Mouse (Mus musculus): ENCODE results near the gene Muc1. TPM values are rescaled to one million over a fixed set of nuclear protein-coding genes. Genes with fewer than 3 reads are reported as not detected.

The Muc1 gene
- 0.59 and 1.1 TPM in 2 replicates for polyA plus RNA-seq (2015; fragmentation: Nextera tagmentation; extraction: Ambion mirVana)

DNA sequence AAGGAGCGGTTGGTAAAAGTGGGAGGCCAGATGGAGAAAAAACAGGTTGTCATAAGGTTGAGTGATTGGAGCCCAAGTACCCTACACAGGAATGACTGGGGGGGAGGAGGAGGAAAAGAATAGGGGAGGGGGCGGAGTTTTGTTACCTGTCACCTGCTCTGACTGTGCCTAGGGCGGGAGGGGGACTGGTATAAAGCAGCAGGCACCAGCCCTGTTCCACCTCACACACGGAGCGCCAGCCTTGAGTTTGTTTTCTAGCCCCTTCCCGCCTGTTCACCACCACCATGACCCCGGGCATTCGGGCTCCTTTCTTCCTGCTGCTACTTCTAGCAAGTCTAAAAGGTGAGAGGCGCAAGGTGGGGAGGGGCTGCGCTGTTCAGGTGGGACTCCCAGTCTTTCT, at the start of gene Muc1:
Muc1 (plus strand) TSS at position 222 of the 400 bp plus-strand sequence.
- Histone ChIP-seq H3K36me3 (0 out of 2 replicates have a peak, but pooled peaks cover 4% of the 10 kb centered on the region), H3K27me3 (replicated peaks) (peaks cover 66% of the 10 kb centered on the region), H3K9me3 (no peaks in the 10 kb centered on the region), H3K27ac (replicated peaks) (0 out of 2 replicates have a peak within 1 kb of the TSS, but pooled peaks have one; percentile 17), H3K4me2 (peak within 1 kb of the TSS; percentile 78), H3K4me3 (peak within 1 kb of the TSS; percentile 57), H3K4me1 (peaks cover 35% of the 10 kb centered on the region), H3K9ac (peak within 1 kb of the TSS; percentile 76)
- ATAC-seq (ENCODE audit: extremely low read depth, insufficient number of reproducible peaks, low FRiP score, low TSS enrichment): no peak
- 28% methylated on average over 10 of the region's 10 CpGs for WGBS

- Histone ChIP-seq H3K27me3 (replicated peaks) (peaks cover 7% of the 10 kb centered on the region; the same call in 1 of the 2 replicates), H3K4me3 (no peak overlapping the region), H3K27ac (replicated peaks) (peak overlapping the region; percentile 28; the same call in 1 of the 2 replicates), H3K36me3 (peaks cover 44% of the 10 kb centered on the region), H3K9me3 (no peaks in the 10 kb centered on the region), H3K9ac (no peak overlapping the region), H3K4me2 (no peak overlapping the region), H3K4me1 (peaks cover 38% of the 10 kb centered on the region)
- ATAC-seq (ENCODE audit: extremely low read depth, insufficient number of reproducible peaks, low FRiP score, low TSS enrichment): no peak
- WGBS: 87% methylated on average over 27 of the region's 27 CpGs
Observed at GRCm38 (mm10) chr3:89181749-89182500, 46.9 kb upstream of the Muc1 start.

- 0 out of 2 replicates have a peak, but pooled peaks have one; percentile 3 for ATAC-seq (ENCODE audit: extremely low read depth, insufficient number of reproducible peaks, low FRiP score, low TSS enrichment)
Observed at GRCm38 (mm10) chr3:89182531-89183057, 46.3 kb upstream of the Muc1 start.

DNA sequence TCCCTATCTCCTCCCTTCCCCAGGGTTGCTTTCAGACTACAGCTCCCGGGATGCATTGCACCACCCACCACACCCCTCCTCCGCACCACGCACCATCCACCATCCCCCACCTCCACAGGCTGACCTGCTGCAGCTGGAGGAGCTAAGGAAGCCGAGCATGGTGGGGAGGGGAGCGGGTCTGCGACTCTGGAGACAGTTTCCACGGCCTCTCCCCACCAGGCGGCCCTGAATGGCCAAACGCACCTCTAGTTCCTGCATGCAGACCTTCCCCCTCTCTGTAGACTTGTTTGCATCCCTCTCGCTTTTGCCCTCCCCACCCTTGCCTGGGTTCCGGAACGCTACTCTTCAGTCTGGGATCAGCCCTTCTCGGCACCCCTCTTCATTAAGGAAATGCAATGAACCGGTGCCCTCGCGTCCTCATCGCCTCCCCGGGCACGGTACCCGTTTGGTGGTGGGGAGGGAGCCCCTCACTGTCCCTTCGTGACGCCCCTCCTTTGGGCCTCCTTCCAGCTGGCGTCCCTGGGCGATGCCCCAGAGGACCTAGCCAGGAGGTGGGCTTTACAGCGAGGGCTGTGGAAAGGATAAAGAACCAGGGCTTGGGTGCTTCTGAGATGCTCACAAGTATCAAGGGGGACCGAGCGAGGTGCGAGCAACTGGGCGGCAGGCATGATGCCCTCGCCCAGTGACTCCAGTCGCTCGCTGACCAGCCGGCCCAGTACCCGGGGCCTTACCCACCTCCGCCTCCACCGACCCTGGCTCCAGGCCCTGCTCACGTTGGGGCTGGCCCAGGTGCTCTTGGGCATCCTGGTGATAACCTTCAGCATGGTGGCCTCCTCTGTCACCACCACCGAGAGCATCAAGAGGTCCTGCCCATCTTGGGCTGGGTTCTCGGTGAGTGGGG, 45.5 kb upstream of the Muc1 start, which contains the start of gene Fam189b:
Fam189b (plus strand) TSS at position 86 of the 901 bp plus-strand sequence.
- Histone ChIP-seq H3K27ac (replicated peaks) (peak within 1 kb of the TSS; percentile 75), H3K9ac (peak within 1 kb of the TSS; percentile 90), H3K4me2 (peak within 1 kb of the TSS; percentile 98), H3K9me3 (no peaks in the 10 kb centered on the region), H3K4me1 (peaks cover 33% of the 10 kb centered on the region), H3K4me3 (peak within 1 kb of the TSS; percentile 78), H3K27me3 (replicated peaks) (peaks cover 13% of the 10 kb centered on the region; the same call in 1 of the 2 replicates), H3K36me3 (peaks cover 52% of the 10 kb centered on the region)
- ATAC-seq (ENCODE audit: extremely low read depth, insufficient number of reproducible peaks, low FRiP score, low TSS enrichment): peak; percentile 82
- 6% methylated on average over 39 of the region's 39 CpGs for WGBS

More at GRCm38 (mm10) chr3:89182531-89183057, 46.3 kb upstream of the Muc1 start:
- Histone ChIP-seq H3K36me3 (peaks cover 45% of the 10 kb centered on the region), H3K27ac (replicated peaks) (peak overlapping the region; percentile 28; the same call in 1 of the 2 replicates), H3K4me2 (peak overlapping the region; percentile 98), H3K4me1 (peaks cover 38% of the 10 kb centered on the region), H3K27me3 (replicated peaks) (peaks cover 13% of the 10 kb centered on the region; the same call in 1 of the 2 replicates), H3K9ac (no peak overlapping the region), H3K4me3 (peak overlapping the region; percentile 78), H3K9me3 (no peaks in the 10 kb centered on the region)
- WGBS: 48% methylated on average over 7 of the region's 7 CpGs

- no peak for ATAC-seq (ENCODE audit: extremely low read depth, insufficient number of reproducible peaks, low FRiP score, low TSS enrichment)
- WGBS: 83% methylated on average over 6 of the region's 6 CpGs
- H3K9ac ChIP-seq: peak overlapping the region; percentile 90
- H3K4me2 ChIP-seq: peak overlapping the region; percentile 98
- no peaks in the 10 kb centered on the region for H3K9me3 ChIP-seq
- H3K36me3 ChIP-seq: peaks cover 53% of the 10 kb centered on the region
- H3K27ac ChIP-seq (replicated peaks): no peak overlapping the region
- H3K4me1 ChIP-seq: peaks cover 27% of the 10 kb centered on the region
- H3K27me3 ChIP-seq (replicated peaks): peaks cover 13% of the 10 kb centered on the region; the same call in 1 of the 2 replicates
- H3K4me3 ChIP-seq: peak overlapping the region; percentile 78
Observed at GRCm38 (mm10) chr3:89183959-89184315, 44.9 kb upstream of the Muc1 start.

DNA sequence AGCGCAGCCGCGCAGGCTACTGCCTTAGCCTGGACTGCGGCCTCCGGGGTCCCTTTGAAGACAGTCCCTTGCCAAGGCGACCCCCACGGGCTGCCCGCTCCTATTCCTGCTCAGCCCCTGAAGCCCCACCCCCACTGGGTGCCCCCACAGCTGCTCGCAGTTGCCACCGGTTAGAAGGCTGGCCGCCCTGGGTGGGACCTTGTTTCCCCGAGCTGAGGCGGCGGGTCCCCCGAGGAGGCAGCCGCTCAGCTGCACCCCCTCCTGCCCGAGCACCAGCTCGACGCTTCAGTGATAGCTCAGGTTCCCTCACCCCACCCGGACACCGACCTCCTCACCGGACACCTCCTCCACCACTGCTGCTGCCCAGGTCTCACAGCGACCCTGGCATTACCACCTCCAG, 41.7 kb upstream of the Muc1 start:
- Histone ChIP-seq H3K4me3 (no peak overlapping the region), H3K27me3 (replicated peaks) (peaks cover 13% of the 10 kb centered on the region; the same call in 1 of the 2 replicates), H3K27ac (replicated peaks) (no peak overlapping the region), H3K4me1 (peaks cover 23% of the 10 kb centered on the region), H3K4me2 (0 out of 2 replicates have a peak overlapping the region, but pooled peaks have one; percentile 3), H3K9me3 (no peaks in the 10 kb centered on the region), H3K36me3 (peaks cover 20% of the 10 kb centered on the region), H3K9ac (0 out of 2 replicates have a peak overlapping the region, but pooled peaks have one; percentile 29)
- WGBS: 40% methylated on average over 23 of the region's 23 CpGs
- ATAC-seq (ENCODE audit: extremely low read depth, insufficient number of reproducible peaks, low FRiP score, low TSS enrichment): no peak

DNA sequence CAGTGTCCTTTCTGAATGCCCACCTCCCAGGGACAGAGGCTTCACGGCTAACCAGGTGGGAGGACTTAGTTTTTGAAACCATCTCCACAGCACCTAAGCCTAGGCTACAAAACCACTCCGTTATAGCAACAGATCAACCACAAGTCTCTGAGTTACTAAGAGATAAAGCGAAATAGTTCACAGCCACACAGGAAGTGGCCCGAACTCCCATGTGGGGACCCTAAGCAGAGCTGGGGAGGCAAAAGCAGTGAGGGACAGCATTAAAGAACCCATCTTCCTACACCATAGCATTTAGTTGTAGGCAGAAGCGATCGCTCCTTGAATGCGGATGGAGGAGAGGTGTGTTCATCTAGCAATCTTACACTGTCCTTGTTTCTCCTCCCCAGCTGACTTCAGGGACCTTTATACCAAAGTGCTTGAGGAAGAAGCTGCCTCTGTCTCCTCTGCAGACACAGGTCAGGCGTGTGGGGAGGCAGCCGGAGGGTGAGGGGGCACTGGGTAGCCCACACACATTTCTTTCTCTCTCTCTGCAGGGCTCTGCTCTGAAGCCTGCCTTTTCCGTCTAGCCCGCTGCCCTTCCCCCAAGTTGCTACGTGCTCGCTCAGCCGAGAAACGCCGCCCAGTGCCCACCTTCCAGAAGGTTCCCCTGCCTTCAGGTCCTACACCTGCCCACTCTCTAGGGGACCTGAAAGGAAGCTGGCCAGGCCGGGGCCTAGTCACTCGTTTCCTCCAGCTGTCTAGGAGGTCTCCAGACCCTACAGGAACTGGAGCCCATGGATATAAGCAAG, 41.0 kb upstream of the Muc1 start:
- Histone ChIP-seq H3K27me3 (replicated peaks) (peaks cover 13% of the 10 kb centered on the region; the same call in 1 of the 2 replicates), H3K9me3 (no peaks in the 10 kb centered on the region), H3K27ac (replicated peaks) (no peak overlapping the region), H3K4me2 (no peak overlapping the region), H3K9ac (no peak overlapping the region), H3K36me3 (peaks cover 15% of the 10 kb centered on the region), H3K4me3 (no peak overlapping the region), H3K4me1 (peaks cover 17% of the 10 kb centered on the region)
- WGBS: 72% methylated on average over 18 of the region's 18 CpGs
- ATAC-seq (ENCODE audit: extremely low read depth, insufficient number of reproducible peaks, low FRiP score, low TSS enrichment): no peak

- ATAC-seq (ENCODE audit: extremely low read depth, insufficient number of reproducible peaks, low FRiP score, low TSS enrichment): no peak
- H3K9ac ChIP-seq: no peak overlapping the region
- no peak overlapping the region for H3K4me3 ChIP-seq
- H3K27ac ChIP-seq (replicated peaks): no peak overlapping the region
- H3K4me1 ChIP-seq: peaks cover 16% of the 10 kb centered on the region
- WGBS: 66% methylated on average over 12 of the region's 12 CpGs
- peaks cover 13% of the 10 kb centered on the region; the same call in 1 of the 2 replicates for H3K27me3 ChIP-seq (replicated peaks)
- H3K4me2 ChIP-seq: no peak overlapping the region
- H3K9me3 ChIP-seq: no peaks in the 10 kb centered on the region
- H3K36me3 ChIP-seq: peaks cover 15% of the 10 kb centered on the region
Observed at GRCm38 (mm10) chr3:89188478-89188875, 40.4 kb upstream of the Muc1 start.

DNA sequence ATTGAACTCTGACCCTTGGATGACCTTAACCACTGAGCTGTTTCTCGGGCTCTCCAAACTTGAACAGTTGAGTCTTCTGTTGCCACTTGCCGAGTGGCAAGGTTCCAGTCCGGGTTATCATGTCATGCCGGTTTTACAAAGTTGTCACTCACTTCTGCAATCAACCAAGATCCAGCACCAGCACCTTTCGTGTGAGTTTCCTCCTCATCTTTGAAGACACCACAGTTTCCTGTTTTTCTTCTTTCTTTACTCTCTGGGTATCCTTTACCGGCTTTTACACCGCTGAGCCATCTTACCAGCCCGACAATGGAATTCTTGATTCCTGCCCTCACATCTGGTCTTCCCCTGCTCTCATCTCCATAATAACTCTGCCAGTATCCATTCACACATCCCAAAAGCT, 38.4 kb upstream of the Muc1 start:
- ATAC-seq (ENCODE audit: extremely low read depth, insufficient number of reproducible peaks, low FRiP score, low TSS enrichment): no peak
- 69% methylated on average over 8 of the region's 8 CpGs for WGBS
- H3K27ac ChIP-seq (replicated peaks): no peak overlapping the region

GRCm38 (mm10) chr3:89193351-89193750, 35.5 kb upstream of the Muc1 start:
- Histone ChIP-seq H3K9ac (no peak overlapping the region), H3K9me3 (no peaks in the 10 kb centered on the region), H3K27ac (replicated peaks) (no peak overlapping the region), H3K4me3 (no peak overlapping the region), H3K4me1 (peaks cover 13% of the 10 kb centered on the region), H3K36me3 (peaks cover 4% of the 10 kb centered on the region), H3K27me3 (replicated peaks) (no peaks in the 10 kb centered on the region), H3K4me2 (no peak overlapping the region)
- no peak for ATAC-seq (ENCODE audit: extremely low read depth, insufficient number of reproducible peaks, low FRiP score, low TSS enrichment)
- 74% methylated on average over 1 of the region's 1 CpGs for WGBS

More for the DNA sequence above, 38.4 kb upstream of the Muc1 start:
- Histone ChIP-seq H3K9ac (no peak overlapping the region), H3K27me3 (replicated peaks) (peaks cover 10% of the 10 kb centered on the region; the same call in 1 of the 2 replicates), H3K4me1 (peaks cover 2% of the 10 kb centered on the region), H3K4me2 (no peak overlapping the region), H3K36me3 (peaks cover 15% of the 10 kb centered on the region), H3K4me3 (no peak overlapping the region), H3K9me3 (no peaks in the 10 kb centered on the region)
